Mouse (Mus musculus): Measurements from ENCODE around the gene Gm20425.

Gene Gm20425

GRCm38 (mm10) chr9:103153286-103153685, 76.8 kb downstream of the Gm20425 start:
- DNase-seq (ENCODE audit: low spot score): no peak

DNA sequence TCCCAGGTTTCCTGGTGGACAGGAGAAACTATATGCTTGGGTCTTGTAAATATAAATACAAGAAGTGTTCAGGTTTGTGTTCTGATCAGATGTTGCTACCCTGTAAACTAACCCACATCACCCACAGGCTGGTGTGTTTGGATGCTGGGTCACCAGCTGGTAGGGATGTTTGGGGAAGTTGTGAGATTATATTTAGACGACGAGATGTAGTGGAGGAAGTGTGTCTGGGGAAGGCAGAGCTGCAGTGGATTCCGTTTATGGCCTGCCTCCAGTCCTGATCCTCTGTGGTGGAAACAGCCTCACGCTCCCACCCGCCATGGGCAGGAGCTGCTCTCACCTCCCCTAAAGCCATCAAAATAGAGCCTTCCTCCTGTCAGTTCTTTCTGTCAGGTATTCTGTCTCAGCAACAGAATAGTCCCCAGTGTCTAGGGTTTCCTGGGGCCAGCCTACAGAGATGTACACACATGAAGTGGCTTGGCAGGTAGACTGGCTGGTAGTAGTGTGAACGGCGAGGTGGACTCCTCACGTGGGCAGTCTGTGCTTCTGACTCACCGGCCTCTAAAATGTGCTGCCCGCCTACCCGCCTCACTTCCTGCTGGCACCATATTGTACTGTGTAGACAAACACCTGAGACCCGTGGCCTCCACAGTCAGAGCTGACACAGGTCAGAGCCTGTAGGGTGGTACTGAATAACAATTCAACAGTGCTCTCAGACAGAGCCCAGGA, 80.9 kb downstream of the Gm20425 start:
- no peak for DNase-seq (ENCODE audit: low spot score)

- DNase-seq (ENCODE audit: low spot score): no peak
Observed at GRCm38 (mm10) chr9:103147103-103147502, 83.0 kb downstream of the Gm20425 start.

GRCm38 (mm10) chr9:103146703-103147102, 83.4 kb downstream of the Gm20425 start:
- DNase-seq (ENCODE audit: low spot score): no peak

GRCm38 (mm10) chr9:103146257-103146656, 83.8 kb downstream of the Gm20425 start:
- no peak for DNase-seq (ENCODE audit: low spot score)

GRCm38 (mm10) chr9:103145351-103145750, 84.8 kb downstream of the Gm20425 start:
- DNase-seq (ENCODE audit: low spot score): no peak

DNA sequence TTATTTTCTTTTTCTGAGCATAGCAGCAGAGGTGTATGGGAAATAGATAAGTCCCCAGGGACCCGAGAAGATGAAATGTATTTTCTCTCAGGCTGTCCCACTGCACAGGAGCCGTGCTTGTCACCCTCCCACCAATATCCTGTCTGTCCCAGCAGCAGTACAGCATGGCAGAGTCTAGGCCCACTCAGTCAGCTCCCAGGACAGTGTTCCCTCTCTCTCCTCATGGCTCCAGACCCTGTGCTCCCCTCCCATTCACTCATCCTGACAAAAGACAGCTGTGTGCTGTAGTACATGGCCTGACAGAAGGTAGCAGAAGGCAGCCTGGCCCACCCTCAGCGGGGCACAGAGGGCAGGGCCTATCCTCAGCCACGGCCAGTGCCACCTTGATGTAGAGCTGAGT, 86.2 kb downstream of the Gm20425 start:
- DNase-seq (ENCODE audit: low spot score): no peak

DNA sequence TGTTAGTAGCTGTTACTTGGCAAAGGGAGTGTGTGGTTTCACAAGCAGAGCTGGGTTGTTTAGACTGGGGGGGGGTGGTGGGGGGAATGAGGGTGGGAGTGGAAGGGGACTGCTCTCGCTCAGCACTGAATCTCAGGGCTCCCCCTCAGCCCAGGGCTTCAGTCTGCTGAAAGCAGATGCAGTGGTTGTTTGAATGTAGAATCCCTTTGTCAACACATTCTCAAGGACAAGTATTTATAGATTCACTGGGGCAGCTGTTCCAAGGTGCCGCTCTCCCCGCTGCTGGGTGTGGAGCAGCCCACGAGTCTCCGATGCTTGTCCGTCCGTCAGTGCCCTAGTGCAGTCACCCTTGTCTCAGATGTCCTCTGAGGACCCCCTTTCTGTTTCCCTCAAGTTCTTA, 88.8 kb downstream of the Gm20425 start:
- no peak for DNase-seq (ENCODE audit: low spot score)

- DNase-seq (ENCODE audit: low spot score): no peak
Observed at GRCm38 (mm10) chr9:103140384-103140783, 89.7 kb downstream of the Gm20425 start.
